Mouse (Mus musculus) right cerebral cortex, adult 18-20 months (tissue): ENCODE measurements around the gene Pard3b.
"Not testable (repeated sequence)": the region's sequence is repeated elsewhere in the genome, so short reads cannot be mapped to it uniquely, and the experiment has no call there.

Experiments used
- DNase-seq: peaks from one replicate; pipeline ENCODE4 v3.0.0; 2022; ENCODE audit warnings: mixed read lengths

Gene Pard3b

DNA sequence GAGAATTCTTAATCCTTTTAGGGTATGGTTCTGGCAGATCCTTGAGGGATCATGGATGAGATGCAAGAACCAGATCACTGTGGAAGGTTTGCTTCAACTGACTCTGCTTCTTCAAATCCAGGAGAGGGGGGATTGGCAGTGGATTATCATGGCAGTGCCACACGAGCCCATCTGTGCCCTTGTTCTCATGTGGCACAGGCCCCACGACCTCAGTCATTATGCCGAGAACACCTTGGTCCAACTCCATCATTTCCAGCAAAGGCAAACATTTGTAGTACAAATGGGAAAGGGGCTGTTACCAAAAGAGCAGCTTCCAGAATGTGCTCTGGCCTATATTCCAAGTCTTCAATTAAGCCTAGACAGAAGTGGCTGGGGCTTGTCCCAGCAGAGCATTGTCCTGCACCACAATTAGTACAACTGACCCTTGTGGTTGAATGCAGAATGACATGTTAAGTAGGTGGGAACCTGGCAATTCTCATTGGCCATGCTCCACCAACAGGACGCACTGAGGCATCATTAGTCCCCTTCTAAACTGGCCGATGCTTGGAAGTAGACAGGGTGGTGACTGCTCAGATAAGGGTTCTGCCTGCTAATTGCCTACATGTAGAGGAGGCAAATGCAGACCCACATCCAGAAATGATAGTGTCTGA is 959.3 kb downstream of the Pard3b start:
- DNase-seq: no peak

DNA sequence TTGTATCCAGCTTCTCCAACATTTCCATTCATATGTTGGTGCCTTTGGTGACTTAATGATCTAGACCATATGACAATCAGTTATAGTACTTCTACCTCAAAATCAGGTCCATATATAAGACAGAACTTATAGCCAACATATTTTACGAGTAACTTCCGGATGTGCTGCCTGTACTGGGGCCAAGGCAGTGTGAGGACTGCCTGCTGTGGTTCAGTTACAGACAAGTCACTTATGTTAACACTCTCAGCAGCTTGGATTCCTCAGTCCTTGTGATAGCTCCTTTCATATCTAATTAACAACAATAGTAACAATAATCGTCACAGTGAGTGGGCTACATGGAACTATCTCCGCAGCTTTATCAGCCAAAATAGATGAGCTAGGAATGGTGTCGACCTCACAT is 959.9 kb downstream of the Pard3b start:
- no peak for DNase-seq

DNA sequence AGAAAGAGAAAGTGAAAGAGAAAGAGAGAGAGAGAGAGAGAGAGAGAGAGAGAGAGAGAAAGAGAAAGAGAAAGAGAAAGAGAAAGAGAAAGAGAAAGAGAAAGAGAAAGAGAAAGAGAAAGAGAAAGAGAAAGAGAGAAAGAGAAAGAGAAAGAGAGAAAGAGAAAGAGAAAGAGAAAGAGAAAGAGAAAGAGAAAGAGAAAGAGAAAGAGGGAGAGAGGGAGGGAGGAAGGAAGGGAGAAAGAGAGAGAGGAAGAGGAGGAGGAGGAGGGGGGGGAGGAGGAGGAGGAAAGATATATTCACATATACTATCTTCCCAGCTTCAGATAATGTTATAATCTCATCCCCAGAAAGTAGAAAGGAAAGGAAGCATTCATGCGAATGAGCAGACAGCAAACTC is 966.0 kb downstream of the Pard3b start:
- DNase-seq: not testable (repeated sequence)

DNA sequence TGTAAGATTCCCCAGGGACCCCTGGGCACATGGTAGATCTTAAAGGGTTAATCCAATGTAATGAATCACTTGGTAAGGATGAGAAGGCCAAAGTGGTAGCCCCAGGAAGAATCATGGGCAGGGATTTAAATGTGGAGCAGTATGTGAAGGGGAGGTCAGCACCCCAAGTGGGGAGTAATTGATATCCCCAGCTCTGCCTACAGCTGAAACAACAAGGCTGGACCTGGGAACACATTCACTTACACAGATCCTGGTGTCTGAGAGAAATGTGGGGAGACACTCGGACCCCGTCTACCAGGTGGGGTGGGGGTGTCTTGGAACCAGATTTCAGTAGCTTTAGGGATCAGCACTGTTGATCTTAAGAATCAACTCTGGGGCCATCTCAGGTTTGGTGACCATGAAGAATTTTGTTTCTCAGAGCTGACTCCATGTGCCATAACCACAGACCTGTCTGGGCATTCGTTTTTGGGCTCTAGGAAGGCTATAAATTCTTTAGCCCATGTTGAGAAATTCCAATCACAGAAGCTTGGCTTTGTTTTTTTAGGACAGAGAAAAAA is 979.6 kb downstream of the Pard3b start:
- no peak for DNase-seq

DNA sequence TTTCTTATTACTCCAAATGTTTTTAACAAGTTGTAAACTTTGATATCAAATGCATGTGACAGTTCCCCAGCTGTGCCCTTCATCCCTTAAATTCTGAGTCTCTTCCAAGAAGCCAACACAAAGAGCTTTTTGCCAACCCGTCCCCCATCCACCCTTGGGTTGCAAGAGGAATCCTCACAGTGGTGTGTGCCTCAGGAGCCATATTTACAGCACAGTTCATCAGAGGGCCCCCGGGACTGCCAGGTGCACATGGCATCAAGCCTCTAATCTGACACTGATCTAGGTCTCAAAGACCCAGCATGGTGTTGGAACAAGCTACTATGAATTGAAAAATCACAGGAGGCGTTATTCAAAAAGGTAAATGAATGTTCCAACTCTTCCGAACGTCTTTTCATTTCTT is 980.8 kb downstream of the Pard3b start:
- no peak for DNase-seq

DNA sequence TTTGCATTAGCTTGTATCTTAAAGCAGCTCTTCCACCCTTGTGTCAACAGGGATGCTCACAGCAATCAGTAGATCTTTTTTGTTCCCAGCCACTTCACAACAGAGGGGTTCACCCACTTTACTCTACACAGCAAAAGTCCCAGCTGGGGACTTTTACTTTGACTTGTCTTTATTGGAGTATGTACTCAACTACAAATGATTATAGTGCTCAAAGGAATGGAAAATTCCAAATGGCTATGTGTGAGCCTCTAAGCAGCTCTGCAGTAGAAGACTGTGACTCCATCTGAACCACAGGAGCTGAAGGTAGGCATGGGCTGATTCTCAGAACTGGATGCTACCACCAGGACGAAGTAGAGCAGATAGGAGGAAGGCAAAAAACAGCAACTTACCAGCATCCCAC is 983.8 kb downstream of the Pard3b start:
- DNase-seq: no peak

DNA sequence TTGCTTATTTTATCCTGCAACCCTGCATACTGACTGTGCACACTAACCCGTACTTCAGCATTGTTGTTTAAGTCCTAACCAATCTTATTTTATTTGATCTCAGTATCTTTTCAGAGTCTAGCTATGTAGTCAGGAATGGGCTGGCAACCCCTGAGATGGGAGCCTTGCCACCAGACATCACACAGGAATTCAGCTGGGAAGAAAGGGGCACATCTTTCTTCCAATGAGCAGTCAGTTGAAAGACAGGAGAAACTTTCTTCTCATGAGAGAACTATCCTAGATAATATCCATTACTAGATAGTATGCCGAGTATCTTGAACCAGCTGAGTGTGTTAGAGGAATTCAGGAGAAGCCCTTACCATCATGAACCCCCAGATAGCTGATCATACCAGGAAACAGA is 985.5 kb downstream of the Pard3b start:
- no peak for DNase-seq

DNA sequence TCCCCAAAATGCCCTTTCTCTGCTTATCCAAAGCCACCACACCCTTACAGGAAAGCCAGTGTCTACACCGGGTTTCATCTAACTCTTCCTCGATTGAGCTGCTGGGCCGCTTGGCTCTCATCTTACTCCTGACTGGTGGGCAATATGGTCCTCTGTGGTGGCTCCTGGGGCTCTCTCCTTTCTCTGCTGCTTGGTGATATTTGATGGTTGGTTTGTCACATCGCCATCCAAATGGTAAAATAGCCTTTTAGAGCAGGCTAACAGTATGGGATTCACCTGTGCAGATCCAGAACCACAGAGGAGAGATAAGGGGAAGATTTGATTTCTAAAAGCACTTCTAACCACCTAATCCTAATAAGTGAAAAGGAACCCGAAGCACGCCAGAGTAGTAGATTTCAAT is 986.2 kb downstream of the Pard3b start:
- no peak for DNase-seq

DNA sequence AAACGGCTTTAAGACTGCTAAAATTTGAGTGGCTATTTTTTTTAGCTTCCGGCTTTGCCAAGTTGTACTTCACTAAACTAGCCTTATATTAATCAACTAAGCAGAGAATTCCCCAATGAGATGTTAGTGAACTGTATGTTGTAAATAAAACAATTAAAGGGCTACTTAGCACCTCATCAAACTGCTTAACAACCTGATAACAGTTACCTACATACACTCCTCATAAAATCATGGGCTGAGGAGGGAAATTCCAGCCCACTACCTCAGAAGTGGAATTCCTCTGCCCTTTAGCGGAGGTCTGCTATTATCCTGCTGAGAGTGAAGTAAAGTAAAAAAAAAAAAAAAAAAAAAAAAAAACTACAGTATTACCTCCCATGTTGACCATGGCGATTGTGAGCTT is 986.7 kb downstream of the Pard3b start:
- no peak for DNase-seq

DNA sequence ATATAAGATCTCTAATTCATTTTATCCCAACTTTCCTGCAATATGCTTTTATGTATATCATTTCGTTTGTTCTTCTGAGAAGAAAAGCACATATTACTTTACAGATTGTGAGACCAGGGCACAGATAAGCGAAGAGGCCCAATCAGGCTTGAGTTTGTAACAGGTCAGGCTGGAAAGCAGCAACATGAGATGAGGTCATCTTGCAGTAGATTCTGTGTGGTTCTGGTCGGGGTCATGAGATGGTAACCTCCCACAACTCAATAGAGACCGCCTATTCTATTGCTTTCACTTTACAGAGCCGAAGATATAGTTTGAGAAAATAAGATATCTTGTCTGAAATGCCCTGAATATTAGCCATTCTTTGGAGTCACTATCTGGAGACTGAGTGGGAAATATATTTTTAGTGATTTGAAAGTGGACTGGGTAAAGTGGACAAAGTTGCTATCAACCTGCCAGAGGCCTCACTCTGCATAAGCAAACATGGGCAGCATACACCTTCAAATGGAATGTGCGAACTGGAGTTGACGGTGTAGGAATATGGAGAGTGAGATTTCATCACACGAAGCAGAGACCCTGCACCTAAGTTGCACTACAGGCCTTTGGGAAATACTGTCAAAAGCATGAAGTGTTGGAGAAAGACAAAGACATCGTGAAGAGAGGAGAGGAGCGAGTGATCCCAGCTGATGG is 987.3 kb downstream of the Pard3b start:
- no peak for DNase-seq

DNA sequence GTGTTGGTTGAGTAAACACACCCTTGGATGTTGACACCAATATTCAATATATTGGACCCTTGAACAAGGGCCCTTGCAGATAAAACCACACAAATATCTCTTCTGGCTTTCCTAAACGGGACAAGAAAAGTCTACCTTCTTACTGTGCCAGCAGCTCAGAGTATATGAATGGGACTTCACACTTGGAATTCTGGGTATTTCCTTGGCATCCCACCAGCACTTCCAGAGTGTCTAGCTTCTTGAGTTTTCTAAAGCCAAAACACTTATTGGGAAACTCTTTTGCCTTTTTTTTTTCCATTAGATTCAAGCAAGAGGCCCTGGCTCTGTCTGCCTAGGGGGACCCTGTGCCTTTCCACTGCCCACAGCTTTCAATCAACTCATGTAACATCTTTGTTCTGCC is 991.3 kb downstream of the Pard3b start:
- DNase-seq: no peak

DNA sequence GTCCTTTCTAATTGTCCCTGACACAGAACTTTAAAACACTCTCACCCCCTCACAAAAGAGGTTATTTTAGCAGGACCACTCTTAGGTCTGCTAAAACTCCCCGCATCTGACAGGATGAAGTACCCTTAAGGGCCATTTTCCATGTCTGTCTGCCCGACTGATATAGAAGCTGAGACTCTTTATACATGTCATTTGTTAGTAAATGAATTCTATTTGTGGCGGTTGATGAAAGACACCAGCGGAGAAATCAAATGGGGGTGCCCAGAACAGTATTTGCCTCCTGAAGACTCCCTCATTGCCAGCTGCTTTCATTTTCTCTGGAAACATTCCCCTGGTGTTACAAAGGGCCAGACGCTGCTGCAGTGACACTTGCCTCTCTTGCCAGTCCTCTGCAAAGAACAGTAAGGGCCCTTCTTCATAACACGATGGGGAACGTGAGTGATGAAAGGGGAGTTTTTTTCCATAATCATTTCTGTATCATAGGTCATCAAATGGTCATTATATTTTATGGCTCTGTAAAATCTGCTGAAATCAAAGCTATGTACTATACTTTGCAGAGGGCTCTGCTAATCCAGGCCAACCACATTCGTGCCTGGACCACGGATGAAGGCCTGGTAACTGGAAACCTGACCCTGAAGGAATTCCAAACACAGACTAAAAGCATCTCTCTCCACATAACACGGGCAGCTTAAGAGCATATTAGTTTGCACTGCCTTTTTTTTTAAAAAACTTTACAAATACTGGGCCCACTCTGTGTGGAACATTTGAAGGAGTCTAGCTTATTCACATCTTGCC is 993.1 kb downstream of the Pard3b start:
- no peak for DNase-seq

DNA sequence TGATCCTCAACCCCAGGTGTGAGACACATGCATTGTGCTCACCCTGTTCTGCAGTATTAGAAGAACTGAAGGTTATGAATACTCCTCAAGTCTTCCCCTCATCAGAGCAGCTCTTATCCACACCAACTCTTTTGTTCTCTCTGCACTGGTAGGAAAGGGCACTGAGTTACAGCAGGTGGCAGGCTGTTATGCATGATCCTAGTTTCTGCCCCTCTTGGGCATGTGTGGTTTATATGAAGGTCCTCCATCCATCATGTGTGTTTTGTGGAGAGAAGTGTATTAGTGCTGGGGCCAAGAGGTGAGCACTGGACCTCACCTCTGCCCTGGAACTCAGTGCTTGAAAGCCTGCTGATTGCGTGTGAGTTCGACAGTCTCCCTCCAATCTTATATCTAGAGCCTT is 994.3 kb downstream of the Pard3b start:
- no peak for DNase-seq

DNA sequence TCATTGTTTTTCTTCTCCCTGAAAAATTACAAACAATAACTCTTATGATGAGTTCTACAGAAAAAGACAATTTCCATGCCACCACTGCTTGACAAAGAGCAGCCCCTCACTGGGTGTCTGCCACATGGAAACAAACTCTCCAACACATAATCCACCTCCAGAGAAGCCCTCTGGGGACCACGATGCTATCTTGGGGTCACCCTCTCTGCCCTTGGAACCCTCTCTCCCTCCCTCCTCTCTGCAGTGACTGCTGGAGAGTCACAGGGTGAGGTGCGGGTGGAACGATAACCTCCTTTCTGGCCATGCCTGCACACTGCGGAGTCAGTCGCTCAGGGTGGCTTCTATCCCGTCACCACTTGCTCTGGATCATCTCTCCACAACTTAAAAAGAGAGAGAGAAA is 996.6 kb downstream of the Pard3b start:
- no peak for DNase-seq

DNA sequence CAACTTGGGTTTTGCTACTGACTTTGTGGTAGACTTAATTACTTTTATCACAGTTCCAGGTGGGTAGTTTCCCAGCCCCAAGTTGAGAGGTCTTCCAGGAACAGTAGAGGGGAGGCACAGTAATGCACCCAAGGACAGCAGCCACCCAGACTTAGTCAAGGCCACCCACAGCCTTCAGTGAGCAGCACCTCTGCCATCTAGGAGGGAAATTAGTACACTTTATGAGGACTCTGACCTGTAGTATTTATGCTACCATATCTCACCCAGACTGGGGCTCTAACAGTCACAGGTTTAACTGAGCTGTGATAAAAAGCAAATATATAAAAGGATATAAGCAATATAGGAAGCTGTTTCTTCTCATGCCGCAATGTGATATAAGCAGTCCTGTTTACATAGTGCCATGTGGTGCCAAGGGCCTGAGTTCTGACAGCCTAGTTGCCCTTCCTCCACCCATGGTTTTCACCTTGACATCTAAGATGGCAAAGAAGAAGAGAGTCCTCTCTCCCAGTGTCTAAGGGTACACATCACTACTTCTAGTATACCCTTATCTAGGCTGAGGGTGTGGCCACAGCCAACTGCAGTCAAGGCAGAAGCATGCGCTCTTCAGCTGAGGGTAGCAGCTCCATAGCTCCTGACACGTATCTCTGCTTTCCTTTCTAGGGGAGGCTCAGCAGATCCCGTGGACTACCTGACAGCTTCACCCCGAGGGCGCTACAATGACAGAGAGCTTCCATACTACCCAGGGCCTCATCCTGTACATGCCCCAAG is 998.5 kb downstream of the Pard3b start:
- no peak for DNase-seq

DNA sequence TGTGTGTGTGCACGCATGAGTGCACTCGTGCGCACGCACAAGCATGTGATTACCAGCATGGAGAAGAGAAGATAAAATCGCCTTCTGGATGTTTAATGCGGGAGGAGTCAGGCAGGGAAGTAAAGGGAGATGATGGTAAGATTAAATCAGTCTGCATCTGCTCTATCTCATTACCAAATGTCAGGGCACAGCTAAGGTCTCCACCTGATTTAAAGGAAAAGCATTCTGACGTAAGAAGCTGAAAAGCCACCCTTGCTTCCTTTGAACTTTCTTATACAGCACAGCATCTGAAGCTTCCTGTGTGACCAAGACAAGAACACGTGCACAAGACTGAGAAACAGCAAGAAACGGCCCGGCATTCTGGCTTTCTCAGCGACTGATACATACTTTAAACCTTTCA is 1000.4 kb downstream of the Pard3b start:
- DNase-seq: no peak

DNA sequence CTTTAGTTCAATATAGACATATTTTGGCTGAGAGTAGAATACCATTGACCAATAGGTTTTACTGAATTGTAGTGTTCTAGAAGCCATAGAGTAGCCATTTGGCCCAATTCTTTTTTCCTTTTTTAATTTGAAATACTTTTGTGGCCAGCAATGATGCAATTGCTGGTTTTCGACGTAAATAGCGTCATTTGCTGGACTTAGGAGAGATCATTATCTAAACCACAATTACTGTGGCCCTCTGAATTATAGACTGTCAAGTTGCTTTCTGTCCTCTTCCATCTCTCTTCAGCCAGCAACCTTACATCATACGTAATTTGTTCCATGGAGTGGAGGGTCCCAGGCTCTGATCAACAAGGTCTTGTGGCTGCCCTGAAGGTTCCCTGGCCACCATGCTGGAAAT is 1000.8 kb downstream of the Pard3b start:
- DNase-seq: no peak

DNA sequence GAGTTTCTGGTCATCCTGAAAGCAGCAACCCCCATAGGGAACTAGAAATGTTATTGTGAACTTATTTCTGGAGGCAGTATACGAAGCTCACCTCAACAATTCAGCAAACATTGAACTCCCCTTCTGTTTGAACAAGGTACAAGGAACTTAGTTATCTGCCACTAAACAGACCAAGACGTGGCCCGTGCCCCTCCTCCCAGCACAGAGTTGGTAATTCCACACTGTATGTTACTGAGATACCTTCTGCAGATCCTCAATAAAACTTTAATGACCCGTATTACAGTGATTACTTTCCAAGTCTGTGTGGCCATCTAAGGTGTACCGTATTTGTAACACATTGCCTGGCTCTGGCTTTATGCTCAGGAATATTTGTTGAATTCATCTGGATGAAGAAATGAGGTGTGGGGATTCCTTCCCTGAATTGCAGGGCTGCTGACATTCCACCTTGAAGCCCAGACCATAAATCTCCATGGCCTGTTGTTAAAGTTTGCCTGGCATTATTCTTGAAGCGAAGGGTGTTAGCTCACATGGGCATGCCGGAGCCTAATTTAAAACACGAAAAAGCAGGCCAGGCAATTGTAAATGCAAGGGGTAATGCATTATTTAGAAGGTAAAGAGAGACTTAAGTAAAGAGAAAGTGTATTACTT is 1006.1 kb downstream of the Pard3b start:
- DNase-seq: no peak

DNA sequence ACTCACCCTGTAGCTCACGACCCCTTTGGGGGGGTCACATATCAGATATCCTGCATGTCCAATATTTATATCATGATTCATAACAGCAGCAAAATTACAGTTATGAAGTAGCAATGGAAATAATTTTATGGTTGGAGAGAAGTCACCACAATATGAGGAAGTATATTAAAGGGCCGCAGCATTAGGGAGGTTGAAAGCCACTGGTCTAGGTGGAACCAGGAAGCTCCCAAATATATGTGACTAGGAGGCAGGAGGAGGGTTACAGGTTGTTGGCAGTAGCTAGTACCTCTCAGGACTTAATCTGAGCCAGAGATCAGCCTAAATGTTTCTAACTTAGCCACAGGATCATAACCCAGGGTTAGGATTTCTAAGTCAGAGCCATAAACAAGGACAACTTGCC is 1008.2 kb downstream of the Pard3b start:
- no peak for DNase-seq

DNA sequence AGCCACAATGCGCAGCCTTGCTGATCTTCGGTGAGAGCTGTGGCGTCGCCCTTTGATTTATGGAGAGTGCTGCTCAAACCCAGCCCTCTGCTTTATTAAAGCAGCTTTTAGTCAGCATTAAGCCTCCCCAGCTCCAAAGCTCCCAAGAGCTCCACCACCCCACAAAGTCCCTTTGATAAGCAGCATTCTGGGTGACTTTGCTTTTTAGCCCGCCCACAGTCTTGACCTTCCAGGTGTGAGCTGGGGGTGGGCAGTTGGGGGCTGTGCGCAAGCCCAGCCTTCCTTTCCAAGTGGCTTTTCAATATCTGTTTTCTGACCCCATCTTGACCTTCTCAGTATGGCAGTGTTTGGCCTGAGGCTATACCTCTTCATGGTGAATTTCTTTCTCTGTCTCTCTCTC is 1009.5 kb downstream of the Pard3b start:
- DNase-seq: no peak

DNA sequence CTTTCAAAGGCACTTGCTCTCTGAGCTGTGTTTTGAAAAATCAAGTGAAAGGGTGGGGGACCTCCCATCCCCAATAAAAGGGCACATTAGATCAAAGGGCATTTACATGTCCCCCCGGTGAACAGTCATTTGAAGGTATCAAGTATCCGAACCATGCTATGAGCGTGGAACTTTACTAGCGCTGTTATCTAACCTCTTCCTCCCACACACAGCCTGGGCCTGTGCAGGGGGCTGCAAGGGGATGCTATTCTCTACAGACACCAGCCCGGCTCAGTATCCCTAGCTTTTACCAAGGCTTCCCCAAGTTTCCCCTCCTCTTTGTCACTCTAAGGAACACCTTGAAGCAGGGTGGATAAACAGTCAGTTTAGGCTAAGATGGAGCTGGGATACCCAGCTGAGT is 1010.0 kb downstream of the Pard3b start:
- DNase-seq: no peak

DNA sequence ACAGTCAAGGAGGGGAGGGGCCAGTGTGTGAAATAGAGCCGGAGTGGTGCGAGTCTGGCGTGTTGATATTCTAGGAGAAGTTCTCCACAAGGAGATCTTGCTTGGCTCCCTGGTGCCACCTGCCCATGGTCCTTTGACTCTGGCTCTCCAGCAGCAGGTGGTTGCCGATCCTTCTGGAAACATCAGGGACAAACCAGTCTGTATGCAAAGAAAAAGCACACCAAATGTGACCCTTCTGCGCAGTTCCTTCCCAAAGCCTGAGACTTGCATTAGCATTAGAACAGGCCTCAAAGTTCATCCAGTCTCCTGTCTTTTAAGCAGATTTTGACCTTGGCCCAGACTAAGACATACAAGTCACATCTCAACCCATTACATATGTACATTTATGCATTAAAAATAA is 1011.9 kb downstream of the Pard3b start:
- DNase-seq: no peak

DNA sequence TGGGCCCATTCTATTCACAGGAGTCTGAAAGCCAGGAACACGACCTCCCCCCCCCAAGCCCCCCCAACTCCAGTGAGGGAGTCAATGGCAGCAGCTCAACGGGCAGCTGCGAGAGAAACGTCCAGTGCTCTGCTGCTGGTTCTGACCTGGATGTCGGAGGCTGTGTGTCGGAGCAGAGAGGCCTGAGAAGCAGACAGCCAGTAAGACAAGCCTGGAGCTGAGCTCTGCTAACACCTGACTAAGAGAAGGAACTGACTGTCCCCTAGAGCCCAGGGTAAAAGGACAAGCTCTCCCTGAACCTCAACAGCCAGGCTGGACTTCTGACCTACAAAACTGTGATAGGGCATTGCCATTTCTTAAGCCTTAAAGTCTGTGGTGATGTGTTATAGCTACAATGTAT is 1015.8 kb downstream of the Pard3b start:
- DNase-seq: no peak
